Mouse (Mus musculus): ENCODE measurements at regions not wholly inside any gene's neighbourhood (a gene's known extent, or its start where the extent isn't known, plus 50 kb on each side); places are given as distances from the start of the nearest gene placed in this dataset.

DNA sequence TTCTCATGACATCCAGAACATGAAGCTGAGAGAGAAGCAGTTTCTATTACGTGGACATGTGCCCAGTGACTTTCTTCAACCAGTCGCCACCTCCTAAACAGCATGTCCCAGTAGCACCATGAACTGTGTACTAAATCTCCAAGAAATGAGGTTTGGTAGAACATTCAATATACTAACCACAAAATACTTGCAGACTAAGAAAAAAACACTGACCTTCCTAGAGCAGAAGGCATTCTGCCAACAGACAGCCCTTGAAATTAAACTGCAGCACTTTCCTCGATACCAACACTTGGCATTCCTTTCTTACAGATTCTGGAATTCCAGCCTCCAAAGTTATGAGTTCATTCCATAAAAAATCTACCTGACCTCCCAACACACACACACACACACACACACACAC is 166.6 kb downstream of the Atp6ap1l start:
- DNase-seq (ENCODE audit: extremely low spot score) = no peak

DNA sequence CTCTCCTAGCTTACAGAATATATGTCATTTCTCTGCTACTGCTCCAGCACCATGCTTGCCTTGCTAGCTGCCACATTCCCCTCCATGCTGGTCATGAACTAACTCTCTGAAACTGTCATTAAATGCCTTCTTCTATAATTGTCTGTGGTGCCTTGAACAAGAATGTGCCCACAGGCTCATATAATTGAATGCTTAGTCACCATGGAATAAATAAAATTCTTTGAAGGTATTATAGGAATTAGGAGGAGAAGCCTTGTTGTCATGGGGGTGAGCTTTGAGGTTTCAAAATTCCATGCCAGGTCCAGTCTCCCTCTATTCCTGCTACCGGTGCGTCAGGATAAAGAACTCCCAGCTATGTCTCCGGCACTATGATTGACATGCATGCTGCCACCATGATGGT is 171.9 kb downstream of the Atp6ap1l start:
- DNase-seq (ENCODE audit: extremely low spot score) = no peak

DNA sequence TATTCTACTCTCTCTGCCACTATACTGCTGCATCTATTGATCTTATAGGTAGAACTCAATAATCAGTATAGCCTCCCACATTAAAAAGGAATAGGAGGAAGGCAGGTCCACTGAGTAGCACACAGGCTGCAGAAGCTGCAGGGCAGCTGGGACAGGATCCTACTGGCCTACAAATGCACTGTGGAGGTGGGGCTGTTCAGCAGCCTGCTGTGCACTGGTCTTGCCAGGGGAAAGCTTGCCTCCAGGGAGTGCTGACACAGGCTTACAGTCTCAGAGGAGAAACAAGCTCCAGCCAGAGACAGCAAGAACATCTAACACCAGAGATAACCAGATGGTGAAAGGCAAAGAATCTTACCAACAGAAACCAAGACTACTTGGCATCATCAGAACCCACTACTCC is 176.1 kb downstream of the Atp6ap1l start:
- DNase-seq (ENCODE audit: extremely low spot score) = peak; percentile 10

DNA sequence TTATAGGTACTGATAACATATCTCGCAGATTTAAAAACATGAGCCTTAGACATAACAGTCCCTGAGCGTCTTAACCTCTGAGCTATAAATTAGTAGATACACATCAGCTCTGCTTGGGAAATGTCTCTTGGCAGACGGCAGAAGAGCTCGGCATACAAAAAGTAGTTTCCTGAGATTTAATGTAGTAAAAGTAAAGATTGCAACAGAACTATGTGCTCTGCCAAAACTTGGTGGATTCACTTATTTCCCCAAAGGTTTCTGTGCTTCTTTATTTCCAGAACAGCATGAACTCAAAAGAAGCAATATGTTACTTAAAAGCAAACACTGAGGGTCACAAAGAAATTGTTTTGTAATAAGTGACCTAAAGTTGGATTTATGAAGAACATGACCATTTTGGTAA is 177.3 kb downstream of the Atp6ap1l start:
- no peak for DNase-seq (ENCODE audit: extremely low spot score)

DNA sequence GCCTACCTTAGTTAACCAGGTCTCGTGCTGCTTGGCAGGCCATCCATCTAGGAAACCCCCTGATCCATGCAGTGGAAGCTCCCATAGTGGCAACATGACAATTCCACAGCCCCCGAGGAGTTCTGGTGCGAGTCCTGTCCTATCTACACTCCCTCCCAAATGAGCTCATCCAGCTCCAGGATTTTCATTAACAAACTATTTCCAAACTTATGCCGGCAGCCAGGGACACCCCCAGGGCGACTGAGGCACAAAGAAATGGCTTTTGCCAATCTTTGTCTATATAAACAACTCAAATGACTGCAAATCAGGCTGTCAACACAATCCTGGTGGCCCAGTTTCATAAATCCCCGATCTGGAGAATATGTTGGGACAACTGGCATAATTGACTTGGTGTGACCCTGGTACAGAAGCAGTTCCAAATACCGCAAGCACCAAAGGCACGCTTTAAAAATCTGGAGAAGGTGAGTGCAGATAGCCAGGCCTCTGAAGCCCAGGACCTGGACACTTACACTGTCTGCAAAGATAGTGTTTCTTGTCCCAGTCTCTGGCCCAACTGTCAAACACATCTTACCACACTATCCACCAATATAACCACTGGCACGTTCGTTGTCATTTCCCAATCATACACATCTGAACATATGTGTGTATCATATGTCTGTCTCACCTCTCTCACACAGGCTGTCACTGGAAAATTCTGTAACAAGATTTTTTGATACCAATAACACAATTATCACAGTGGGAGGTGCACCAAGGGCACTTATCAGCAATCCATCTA is 179.9 kb downstream of the Atp6ap1l start:
- no peak for DNase-seq (ENCODE audit: extremely low spot score)

DNA sequence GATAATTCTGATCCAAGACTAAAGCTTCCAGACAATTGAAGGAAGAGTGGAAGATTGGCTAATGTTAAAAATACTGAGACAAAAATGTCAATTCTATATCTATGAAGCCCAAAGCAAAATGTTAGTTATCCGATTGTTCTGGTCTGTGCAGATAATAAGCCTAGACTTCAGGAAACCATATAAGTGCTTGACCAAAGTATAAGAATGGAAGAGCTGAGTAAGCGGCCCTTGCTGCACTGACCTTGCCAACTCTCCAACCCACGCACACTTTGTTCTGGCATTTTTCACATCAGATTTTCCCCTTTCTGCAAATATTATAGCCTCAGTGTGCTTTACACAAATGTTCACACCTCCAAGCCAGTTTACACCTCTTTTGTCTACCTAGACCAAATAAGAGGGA is 180.6 kb downstream of the Atp6ap1l start:
- DNase-seq (ENCODE audit: extremely low spot score) = no peak

DNA sequence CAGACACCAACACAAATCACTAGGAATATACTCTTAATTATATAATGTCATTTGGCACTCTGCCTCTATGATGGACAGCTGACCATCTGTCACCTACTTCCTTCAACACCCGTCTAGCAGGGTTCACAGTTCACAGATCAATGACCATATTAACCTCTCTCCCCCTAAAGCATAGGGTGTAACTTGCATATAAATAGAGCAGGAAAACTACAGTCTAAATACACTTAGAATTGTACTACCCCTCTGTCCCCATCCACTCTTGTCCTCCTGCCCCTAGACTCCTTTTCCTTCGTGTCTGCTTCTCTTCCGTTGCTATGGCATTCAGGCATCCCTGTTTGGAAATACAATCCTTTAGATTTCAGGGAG is 181.6 kb downstream of the Atp6ap1l start:
- no peak for DNase-seq (ENCODE audit: extremely low spot score)

DNA sequence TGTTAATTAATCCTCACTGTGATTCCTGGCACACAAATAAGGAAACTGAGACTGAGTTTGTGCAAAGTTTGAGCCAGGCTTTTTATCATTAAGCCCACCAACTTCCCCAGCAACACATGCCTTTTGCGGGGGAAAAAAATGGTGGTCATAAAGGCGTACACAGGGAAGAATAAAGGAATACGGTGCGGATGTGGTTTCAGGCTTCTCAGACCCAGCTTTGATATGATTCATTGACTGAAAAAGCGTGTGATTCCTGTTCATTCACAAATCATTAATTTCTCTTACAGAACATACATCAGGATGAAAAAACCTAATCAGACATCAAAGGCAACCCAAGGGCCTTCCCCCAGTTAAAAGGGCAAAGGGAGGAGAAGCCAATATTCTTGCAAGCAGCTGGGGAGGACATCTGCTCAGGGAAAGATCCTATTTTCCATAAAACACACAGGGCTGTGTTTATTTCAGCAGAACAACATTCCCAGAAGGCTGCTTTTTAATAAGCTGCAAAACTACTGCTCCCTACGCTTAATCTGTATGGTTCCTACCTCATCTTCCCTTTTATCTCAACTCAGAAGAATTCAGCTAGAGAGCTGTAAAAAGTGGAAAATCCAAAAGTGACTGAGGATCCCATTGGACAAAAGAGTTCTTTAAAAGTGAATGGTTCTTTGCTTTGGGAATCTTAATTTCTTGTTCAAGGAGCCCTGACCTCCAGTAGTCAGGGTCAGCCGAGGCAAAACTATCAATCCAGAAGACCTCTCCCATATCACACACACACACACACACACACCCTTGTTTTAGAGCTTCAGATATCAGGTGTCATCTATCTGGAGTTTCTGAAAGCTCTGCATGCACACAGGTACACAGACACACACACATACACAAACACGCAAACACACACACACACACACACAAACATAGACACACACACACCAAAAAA is 182.3 kb downstream of the Atp6ap1l start:
- no peak for DNase-seq (ENCODE audit: extremely low spot score)

DNA sequence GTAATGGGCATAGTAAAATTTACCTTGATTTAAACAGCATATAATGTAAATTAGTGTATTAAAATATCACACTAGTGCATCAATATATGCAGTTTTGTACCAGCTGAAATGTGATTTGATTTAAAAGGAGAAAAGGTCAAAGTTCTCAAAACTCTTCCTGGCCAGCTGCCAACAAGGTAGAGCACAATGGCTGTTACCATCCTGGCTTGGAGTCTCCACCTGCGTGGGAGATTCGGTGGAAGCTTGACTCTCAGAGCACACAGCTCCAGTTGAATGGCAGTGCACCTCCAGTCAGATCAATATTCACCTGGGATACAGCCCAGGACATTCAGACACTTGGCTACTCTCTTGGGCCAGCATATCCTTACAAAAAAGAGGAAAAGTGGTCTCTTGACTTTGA is 220.8 kb downstream of the Atp6ap1l start:
- no peak for DNase-seq (ENCODE audit: extremely low spot score)

DNA sequence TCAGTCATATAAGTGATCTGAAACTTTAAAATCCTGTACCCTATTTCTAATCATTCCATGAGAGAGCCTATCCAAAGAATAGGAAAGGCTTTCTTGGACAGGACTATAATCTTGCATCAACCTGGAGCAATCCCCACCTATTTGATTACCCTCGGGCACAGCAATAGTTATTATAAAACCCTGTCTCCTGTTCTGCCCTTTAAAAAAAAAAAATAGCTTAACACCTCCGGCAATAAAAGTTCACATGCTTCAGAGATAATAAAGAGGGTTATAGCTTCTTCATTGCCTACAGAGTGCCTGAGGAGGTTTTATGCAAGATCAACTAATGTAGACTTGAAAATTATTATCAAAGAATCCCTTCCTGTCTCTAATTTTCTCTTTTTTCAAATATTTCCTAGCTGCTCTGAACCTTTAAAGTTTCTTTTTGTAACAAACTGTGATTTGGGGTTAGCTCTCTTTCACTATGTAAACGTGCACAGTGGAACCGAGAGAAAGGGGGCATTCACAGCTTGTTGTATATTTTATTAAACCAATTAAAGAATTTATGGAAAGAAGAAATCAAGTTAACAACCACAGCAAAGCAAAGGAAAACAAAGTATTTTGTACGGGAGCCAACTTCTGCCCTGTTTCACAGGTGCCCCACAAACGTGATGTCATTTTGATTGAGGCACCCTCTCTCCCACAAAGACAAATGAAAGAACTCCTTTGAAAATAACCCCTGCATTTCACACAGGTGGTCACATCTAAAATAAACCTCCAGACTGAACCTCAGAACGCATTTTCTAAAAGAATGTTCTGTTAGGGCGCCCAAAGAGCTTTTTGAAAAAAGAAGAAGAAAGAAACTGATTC is 225.8 kb downstream of the Atp6ap1l start:
- DNase-seq (ENCODE audit: extremely low spot score) = no peak

DNA sequence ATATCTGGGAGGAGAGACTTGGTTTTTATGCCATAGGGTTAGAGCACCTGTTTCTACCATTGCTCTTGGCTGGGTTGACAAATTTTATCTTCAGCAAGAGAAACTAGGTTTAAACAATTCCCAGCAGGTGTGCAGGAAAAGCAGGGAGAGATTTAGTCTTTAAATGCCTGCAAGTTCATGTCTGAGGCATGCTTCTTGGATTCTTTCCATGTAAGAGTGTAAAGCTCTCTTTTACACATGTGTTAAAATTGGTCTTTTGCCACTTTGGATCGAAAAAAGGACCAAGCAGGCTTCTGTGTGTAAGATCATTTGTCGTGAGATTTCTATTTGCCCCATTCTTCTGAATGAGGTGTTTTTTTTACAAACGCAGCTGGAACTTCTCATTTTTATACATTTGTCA is 231.3 kb downstream of the Atp6ap1l start:
- no peak for DNase-seq (ENCODE audit: extremely low spot score)

DNA sequence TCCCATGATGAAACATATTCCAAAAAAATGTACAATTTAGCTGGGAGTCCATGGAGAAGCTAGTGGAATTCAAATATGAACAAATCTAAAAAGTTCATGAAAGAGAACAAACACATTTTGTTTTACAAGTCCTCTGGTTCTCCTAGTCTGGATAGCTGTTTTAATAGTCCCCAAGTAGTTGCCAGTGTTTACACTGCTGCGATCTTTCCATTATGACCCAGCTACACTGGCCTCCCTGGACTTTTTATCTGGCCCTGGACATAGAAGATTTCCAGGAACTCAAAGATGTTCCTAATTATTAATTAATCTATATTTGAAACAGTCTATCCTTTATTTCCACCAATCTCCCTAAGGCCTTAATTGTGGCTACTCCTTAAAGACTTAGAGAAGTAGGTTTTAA is 232.1 kb downstream of the Atp6ap1l start:
- no peak for DNase-seq (ENCODE audit: extremely low spot score)

DNA sequence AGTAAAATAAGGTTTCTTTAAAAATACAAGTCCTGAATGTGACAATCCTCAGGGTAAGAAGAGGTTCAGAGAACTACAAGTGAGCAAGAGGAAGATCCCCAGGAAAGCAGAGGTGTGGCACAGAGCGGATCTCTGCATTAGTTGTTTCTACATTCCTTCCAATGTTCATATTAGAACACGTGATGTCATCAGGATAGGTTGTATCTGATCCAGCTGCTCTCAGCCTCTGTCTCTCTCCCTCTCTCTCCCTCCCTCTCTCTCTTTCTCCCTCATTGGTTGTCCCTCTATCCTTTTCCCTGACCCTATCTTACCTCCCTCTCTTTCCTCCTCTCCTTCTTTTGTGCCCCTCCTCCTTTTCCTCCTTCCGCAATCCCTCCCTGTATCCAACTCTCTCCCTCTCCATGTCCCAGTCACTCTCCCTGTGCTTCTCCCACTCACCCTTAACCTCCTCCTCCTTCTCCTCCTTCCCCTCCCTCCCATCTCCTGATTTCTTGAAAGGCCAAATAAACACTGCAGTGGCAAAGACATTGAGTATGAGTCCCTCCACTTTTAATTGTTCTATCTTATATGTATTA is 243.5 kb downstream of the Atp6ap1l start:
- DNase-seq (ENCODE audit: extremely low spot score) = no peak

DNA sequence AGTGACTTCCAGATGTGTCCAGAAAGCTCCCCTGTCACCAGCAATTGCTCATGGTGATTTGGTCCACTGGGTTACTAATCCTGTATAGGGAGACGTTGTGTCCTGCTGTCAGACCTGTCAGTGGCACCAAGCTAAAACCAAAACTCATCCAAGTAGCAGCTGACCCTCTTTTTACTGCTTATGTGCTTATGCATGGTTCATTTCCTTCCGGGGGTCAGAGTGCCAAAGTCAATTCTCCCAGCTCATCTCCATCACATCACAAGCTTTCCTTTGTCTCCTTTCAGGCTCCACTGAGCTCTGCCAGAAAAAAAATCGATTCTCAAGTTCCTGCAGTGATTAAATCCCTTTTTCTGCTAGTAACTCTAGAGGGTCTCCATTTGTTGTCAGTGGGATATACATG is 244.2 kb downstream of the Atp6ap1l start:
- peak; percentile 59 for DNase-seq (ENCODE audit: extremely low spot score)

DNA sequence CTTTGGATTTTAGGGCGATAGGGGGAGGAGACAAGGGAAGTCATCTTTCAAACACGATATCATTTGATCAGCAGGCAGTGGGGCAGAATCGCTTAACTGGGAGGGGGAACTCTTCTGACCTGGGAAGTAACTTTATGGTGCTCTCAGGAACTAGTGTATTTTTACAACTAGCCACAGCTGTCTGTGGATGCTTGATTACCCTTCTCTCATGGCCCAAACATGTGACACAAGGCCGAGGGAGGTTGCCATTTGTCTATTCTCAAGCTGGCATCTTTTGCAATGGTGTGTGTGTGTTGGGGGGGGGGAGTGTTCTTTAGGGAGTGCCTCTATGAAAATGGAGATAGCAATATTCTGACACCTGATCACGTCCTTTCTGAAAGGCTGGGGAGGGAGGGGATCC is 246.1 kb downstream of the Atp6ap1l start:
- no peak for DNase-seq (ENCODE audit: extremely low spot score)

DNA sequence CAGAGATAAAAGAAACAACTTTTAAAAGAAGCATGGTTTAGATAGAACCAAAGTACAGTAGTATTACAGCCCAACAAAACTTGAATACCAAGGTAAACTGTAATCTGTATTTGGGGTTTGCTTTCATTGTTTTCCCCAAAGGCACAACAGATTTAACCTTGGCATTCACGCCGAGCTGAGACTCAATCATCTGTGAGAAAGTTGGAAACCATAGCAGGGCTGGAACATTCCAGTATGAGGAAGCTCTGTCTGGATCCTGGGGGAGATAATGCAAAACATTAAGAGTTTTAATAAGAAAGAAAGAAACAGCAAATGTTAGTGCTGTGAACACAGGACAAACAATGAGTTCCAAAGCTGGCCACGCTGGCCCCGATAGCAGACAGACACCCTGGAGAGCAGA is 258.8 kb downstream of the Atp6ap1l start:
- no peak for DNase-seq (ENCODE audit: extremely low spot score)

DNA sequence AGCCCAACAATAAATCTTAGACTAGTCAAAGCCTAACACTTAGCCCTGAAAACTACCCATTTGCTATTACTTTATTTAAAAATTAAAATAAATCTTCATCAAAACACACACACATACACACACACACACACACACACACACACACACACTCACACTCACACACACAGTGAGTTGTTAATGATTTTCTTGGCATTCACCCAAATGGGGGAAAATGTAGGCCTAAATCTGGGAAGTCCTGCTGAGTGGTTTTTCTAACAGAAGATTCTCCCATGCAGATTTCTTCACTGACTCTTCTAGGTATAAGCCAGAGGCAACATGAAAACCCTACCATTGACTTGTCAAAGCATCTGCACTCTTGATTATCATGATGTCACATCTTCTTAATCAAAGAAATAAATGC is 260.9 kb downstream of the Atp6ap1l start:
- no peak for DNase-seq (ENCODE audit: extremely low spot score)

DNA sequence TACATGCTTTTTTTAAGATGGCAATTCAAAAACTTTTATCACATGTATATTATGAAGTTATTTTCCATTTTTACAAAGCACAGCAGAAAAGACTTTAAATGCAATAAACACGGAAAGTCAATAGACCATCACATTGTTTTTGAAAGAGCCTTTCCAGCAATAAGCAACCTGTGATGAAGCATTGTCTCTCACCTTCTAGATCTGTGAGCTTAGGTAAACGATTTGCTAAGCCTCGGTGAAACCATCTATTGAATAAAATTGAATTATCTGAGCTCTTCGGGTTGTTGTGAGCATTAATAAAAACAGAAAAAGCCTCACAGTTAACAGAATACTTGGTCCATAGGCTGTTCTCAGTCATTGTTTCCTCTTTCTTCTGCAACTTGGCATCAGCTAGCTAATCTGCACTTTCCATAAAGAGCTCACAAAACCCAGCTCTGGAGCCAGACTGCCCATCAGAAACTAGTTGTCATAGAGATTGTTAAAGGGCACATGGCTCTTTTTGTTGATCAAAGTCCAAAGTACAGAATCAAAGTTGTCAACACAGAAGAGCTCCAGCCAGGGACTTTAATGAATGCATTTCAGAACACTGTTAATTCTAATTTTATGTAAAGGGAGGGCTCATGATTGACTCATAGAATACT is 261.5 kb downstream of the Atp6ap1l start:
- no peak for DNase-seq (ENCODE audit: extremely low spot score)

DNA sequence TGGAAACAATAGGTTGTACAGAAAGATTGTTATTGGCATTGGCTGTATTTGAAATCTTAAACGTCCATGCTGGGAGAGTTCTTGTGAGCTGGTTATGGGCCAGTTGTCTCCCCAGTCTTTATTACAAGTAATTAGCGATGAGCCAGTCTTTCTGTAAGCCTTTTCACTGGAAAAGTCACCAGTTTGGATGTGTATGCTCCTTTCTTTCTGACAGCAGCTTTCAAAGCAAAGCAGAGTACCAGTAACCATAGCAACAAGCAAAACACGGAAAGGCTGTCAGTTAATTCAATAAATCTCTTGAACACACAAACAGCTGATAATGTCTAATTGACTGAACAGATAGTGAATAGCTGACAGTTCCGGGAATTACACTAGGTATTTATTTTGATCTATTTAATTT is 262.0 kb downstream of the Atp6ap1l start:
- DNase-seq (ENCODE audit: extremely low spot score) = no peak

DNA sequence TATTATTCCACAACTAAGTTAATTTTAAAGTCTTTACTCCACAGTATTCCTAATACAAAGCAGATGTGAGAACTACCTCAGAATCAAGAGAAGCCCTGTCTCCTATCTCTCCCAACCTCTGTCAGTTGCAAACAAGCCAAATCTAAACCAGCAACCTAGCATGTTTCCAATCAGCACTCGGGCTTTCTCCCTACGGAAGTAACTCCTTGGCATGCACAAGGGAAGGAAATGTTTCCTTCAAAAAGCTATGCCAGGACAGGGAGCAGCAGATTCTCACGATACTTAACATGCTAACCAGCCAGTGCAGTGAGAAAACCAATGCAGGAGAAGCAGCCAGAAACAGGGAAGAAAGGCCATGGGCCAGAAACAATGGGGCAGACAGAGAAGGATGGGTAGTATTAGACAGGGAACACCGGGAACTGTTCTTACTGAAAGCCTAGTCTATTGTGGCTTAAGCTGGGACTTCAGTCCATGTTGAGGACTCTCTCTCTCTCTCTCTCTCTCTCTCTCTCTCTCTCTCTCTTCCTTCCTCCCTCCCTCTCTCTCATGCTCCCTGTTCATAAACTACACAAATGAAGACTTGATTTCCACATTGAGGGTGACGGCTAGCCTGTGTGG is 262.8 kb downstream of the Atp6ap1l start:
- DNase-seq (ENCODE audit: extremely low spot score) = no peak

Data from embryo, embryonic 9.5 days (tissue).